Comparison of ENCODE assay signal across 22 mouse cellular contexts in the genomic region with DNA sequence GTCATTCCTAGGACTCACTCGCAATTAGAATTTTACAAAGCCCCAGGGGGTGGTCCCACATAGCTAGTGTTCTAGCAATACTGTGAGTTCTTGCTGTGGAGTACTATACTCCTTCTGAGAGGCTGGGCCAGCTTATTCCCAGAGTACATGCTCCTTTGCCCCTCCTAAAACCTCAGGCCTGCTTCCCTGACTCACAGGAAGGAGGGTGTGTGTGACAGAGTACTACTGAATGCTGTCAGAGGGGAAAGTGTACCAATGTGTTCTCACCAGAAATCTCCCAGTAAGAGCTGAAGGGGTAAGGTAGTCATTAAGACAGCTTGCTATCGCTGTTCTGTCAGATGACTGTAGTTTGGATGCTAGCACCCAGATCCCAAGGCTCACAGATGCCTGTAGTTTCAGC.
DNase-seq lines count a peak whose midpoint lies in the region; TF ChIP-seq lines count a peak whose summit lies in the region.
"Had no signal": no experiment of that assay in that cellular context is flagged by ENCODE, and none has a peak within 500 bp of the region (broad histone marks: within the 10 kb centered on the region; RNA-seq: fewer than 3 reads in every experiment).

No protein-coding gene starts in this region.

- no peak for DNase-seq in testis, postnatal 10 days (ENCODE audit: low spot score)
- peak; percentile 61 for DNase-seq in 3T3-L1 (ENCODE audit: low read depth, low spot score)
- peak; percentile 58 for DNase-seq in NIH3T3 (ENCODE audit: low read depth)
- no peak for DNase-seq in heart, postnatal 36 days
- no peak for DNase-seq in spleen, adult 12 weeks (ENCODE audit: low spot score)
- DNase-seq: adrenal gland, adult 2 months; adrenal gland, postnatal 10 days; adrenal gland, postnatal 25 days; B cell, adult 2 months; cerebellum, adult 11 months; cerebellum, adult 2 months; cerebellum, adult 9-10 months; cerebellum, postnatal 10 days; cerebellum, postnatal 25 days; forebrain, postnatal 0 days had no signal

- TF ChIP-seq CTCF in testis, adult 2 months (IDR thresholded peaks at IDR 0.05; ENCODE audit: control insufficient read depth, insufficient read depth, insufficient replicate concordance, low read depth, low read length), result no peak

- H3K27ac ChIP-seq in testis, adult 2 months (ENCODE audit: control insufficient read depth, insufficient read depth, low read depth, low read length), result no peak overlapping the region
- H3K27ac ChIP-seq: embryonic facial prominence, embryonic 10.5 days; embryonic facial prominence, embryonic 12.5 days; forebrain, embryonic 13.5 days; forebrain, embryonic 15.5 days had no signal

- TF ChIP-seq POLR2A in testis, adult 2 months (IDR thresholded peaks at IDR 0.05; ENCODE audit: control insufficient read depth, low read depth, low read length), result no peak

- H3K4me3 ChIP-seq in testis, adult 2 months (ENCODE audit: control insufficient read depth, low read depth, low read length), result peak overlapping the region; percentile 77
- H3K4me3 ChIP-seq: embryonic facial prominence, embryonic 10.5 days; embryonic facial prominence, embryonic 12.5 days; forebrain, embryonic 13.5 days; forebrain, embryonic 15.5 days had no signal

- H3K4me1 ChIP-seq in testis, adult 2 months (ENCODE audit: control insufficient read depth, insufficient read depth, low read length), result peaks cover 9% of the 10 kb centered on the region
- H3K4me1 ChIP-seq: embryonic facial prominence, embryonic 10.5 days; embryonic facial prominence, embryonic 12.5 days; forebrain, embryonic 13.5 days; forebrain, embryonic 15.5 days had no signal

- H3K27me3 ChIP-seq in testis, adult 2 months (ENCODE audit: control insufficient read depth, insufficient read depth, low read length), result no peaks in the 10 kb centered on the region
- H3K27me3 ChIP-seq: CH12.LX; forebrain, embryonic 13.5 days; forebrain, embryonic 15.5 days had no signal

- no peaks in the 10 kb centered on the region for H3K36me3 ChIP-seq in testis, adult 2 months (ENCODE audit: control insufficient read depth, insufficient read depth, low read length)
- H3K36me3 ChIP-seq: embryonic facial prominence, embryonic 10.5 days; embryonic facial prominence, embryonic 12.5 days; forebrain, embryonic 15.5 days; G1E had no signal

- intact Hi-C loops in heart, postnatal 36 days (cut with DNase I), result no loop called here

Comparison
In these comparisons a context has a peak if more than half of its experiments do, and no peak if none do; other contexts are left out.
1. DNase-seq: peak in 3T3-L1 (single experiment) and NIH3T3 (single experiment); none in testis, postnatal 10 days (single experiment), heart, postnatal 36 days (0 of 2) and spleen, adult 12 weeks (single experiment).